Mouse (Mus musculus): ENCODE measurements around the gene Hspb1. TPM values are rescaled to one million over a fixed set of nuclear protein-coding genes. Genes with fewer than 3 reads are reported as not detected.

The Hspb1 gene
- polyA plus RNA-seq, 1 experiment from 2014 or later, result 221 TPM

DNA sequence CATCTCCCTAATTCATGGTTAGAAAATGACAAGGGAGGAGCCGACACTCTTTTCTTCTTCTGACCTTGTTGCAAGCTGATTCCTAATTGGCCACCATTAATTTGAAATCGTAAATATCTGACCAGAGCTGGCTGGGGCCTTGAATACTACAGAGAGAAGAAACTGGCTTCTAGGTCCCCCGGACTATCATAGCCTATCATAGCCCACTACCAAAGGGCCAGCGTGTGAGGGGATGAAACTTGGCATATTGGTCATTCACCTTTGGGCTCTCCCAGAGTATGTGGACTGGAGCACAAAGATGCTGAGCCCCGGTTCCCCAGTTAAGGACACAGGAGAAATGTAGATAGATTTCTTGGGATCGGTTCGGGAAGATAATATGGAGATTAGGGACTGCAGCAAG lies 15.3 kb downstream of the Hspb1 start:
- Histone ChIP-seq H3K9me3 (ENCODE audit: control insufficient read depth, low read depth, low read length) (no peaks in the 10 kb centered on the region), H3K27ac (ENCODE audit: low read length) (no peak overlapping the region), H3K4me2 (replicated peaks; ENCODE audit: low read depth, low read length) (peak overlapping the region; percentile 80), H3K27me3 (ENCODE audit: control insufficient read depth, insufficient read depth, low read length) (no peaks in the 10 kb centered on the region), H3K4me3 (ENCODE audit: low read depth, low read length) (peak overlapping the region; percentile 34), H3K36me3 (ENCODE audit: control insufficient read depth, insufficient read depth, low read length) (peaks cover 6% of the 10 kb centered on the region), H3K9ac (replicated peaks; ENCODE audit: low read depth, low read length) (no peak overlapping the region), H3K4me1 (ENCODE audit: control insufficient read depth, insufficient read depth, low read length) (peaks cover 4% of the 10 kb centered on the region; the same call in 1 of the 2 replicates)
- no peak; the same call in 1 of the 2 replicates for ATAC-seq (ENCODE audit: insufficient number of reproducible peaks, insufficient read depth, low FRiP score, low read depth)
- WGBS, result 29% methylated on average over 7 of the region's 7 CpGs

DNA sequence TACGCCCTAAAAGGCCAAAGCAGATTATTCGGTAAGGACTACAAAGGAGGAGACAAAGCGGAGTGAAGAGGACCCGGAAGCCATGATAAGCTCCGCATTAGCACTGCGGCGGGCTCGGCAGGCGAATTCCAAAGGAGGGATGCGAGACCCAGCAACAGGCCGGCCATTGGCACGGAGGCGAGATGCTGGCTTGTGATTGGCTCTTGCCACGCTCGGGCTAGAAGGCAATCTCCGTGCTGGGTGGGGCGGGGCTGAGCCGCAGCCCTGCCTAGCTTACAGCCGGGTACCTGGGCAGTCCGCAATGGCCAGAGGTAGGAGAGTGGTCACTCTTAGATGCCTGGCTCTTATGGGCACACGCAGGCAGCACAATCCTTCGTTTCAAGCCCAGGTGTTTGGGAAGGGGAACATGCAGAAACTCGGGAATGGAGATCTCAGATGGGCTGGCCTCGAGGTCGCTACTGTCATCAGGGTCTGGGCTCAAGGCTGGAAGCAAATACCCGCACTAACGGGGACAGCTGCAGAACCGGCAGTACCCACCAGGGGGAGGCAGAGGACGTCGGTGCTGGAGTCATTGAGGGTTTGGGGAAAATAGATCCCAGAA lies 15.9 kb downstream of the Hspb1 start:
- H3K9me3 ChIP-seq (ENCODE audit: control insufficient read depth, low read depth, low read length), result no peaks in the 10 kb centered on the region
- H3K4me3 ChIP-seq (ENCODE audit: low read depth, low read length), result peak overlapping the region; percentile 34
- H3K27me3 ChIP-seq (ENCODE audit: control insufficient read depth, insufficient read depth, low read length), result no peaks in the 10 kb centered on the region
- peaks cover 9% of the 10 kb centered on the region for H3K36me3 ChIP-seq (ENCODE audit: control insufficient read depth, insufficient read depth, low read length)
- peak; percentile 96 for ATAC-seq (ENCODE audit: insufficient number of reproducible peaks, insufficient read depth, low FRiP score, low read depth)
- WGBS, result 1% methylated on average over 30 of the region's 30 CpGs
- H3K27ac ChIP-seq (ENCODE audit: low read length), result no peak overlapping the region
- peaks cover 4% of the 10 kb centered on the region; the same call in 1 of the 2 replicates for H3K4me1 ChIP-seq (ENCODE audit: control insufficient read depth, insufficient read depth, low read length)
- peak overlapping the region; percentile 80 for H3K4me2 ChIP-seq (replicated peaks; ENCODE audit: low read depth, low read length)
- H3K9ac ChIP-seq (replicated peaks; ENCODE audit: low read depth, low read length), result peak overlapping the region; percentile 22; the same call in 1 of the 2 replicates

DNA sequence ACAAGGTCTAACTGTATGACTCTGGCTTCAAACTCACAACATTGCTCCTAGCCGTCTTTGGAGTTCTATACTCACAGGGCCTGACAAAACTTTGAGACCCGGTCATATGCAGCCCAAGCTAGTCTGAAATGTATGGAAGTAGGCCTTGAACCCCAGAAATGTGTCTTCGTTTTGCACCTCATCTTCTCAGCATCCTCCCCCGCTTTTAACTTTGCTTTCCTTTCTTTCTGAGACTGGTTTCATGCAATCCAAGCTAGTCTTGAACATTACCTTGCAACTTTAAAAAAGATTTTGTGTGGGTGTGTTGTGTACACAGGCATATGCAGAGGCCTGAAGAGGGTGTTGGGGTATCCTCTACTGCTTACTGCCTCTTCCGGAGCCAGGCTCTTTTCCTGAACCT lies 16.5 kb downstream of the Hspb1 start:
- H3K9me3 ChIP-seq (ENCODE audit: control insufficient read depth, low read depth, low read length), result no peaks in the 10 kb centered on the region
- no peaks in the 10 kb centered on the region for H3K27me3 ChIP-seq (ENCODE audit: control insufficient read depth, insufficient read depth, low read length)
- no peak for ATAC-seq (ENCODE audit: insufficient number of reproducible peaks, insufficient read depth, low FRiP score, low read depth)
- peaks cover 4% of the 10 kb centered on the region; the same call in 1 of the 2 replicates for H3K4me1 ChIP-seq (ENCODE audit: control insufficient read depth, insufficient read depth, low read length)
- H3K4me3 ChIP-seq (ENCODE audit: low read depth, low read length), result peak overlapping the region; percentile 34; the same call in 1 of the 2 replicates
- H3K36me3 ChIP-seq (ENCODE audit: control insufficient read depth, insufficient read depth, low read length), result peaks cover 15% of the 10 kb centered on the region
- 65% methylated on average over 5 of the region's 5 CpGs for WGBS
- H3K9ac ChIP-seq (replicated peaks; ENCODE audit: low read depth, low read length), result no peak overlapping the region
- no peak overlapping the region for H3K27ac ChIP-seq (ENCODE audit: low read length)
- H3K4me2 ChIP-seq (replicated peaks; ENCODE audit: low read depth, low read length), result peak overlapping the region; percentile 80; the same call in 1 of the 2 replicates

DNA sequence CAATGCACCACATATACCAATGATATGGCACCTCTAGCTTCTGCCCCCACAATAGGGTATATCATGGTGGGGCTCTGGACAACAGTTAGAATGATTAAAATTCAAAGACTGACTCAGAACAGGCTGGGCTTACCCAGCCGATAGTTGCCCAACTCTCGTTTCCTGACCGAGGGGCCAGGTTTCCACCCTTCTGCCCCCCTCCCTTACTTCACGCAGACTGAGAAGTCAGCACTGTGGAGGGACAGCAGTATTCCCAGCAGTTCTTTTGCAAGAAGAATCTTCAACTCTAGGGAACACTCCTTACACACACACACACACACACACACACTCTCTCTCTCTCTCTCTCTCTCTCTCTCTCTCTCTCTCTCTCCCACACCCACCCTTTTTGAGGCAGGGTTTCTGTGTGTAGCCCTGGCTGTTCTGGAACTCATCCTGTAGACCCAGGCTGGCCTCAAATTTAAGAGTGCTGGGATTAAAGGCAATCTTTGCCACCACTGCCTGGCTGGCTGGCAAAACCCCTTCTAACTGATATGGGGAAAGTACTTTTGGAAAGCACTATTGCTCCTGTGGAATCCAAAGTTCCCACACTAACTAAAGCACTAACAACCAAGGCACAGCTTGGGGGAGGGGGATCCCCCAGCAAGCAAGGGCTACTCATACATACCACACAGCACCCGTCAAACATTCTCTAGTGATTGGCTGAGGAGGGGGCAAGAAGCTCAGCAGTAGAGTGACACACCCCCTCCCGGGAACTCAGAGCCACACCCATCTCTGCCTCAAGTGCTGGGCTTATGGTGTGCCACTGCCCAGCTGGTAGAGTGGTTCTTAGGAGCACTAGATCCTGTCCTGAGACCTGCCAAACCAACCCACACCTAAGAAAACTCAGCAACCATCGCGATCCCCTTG lies 17.9 kb downstream of the Hspb1 start:
- Histone ChIP-seq H3K36me3 (ENCODE audit: control insufficient read depth, insufficient read depth, low read length) (peaks cover 27% of the 10 kb centered on the region), H3K4me1 (ENCODE audit: control insufficient read depth, insufficient read depth, low read length) (peaks cover 4% of the 10 kb centered on the region; the same call in 1 of the 2 replicates), H3K27me3 (ENCODE audit: control insufficient read depth, insufficient read depth, low read length) (no peaks in the 10 kb centered on the region), H3K4me2 (replicated peaks; ENCODE audit: low read depth, low read length) (no peak overlapping the region), H3K27ac (ENCODE audit: low read length) (no peak overlapping the region), H3K4me3 (ENCODE audit: low read depth, low read length) (no peak overlapping the region), H3K9me3 (ENCODE audit: control insufficient read depth, low read depth, low read length) (no peaks in the 10 kb centered on the region), H3K9ac (replicated peaks; ENCODE audit: low read depth, low read length) (no peak overlapping the region)
- WGBS, result 54% methylated on average over 8 of the region's 8 CpGs
- ATAC-seq (ENCODE audit: insufficient number of reproducible peaks, insufficient read depth, low FRiP score, low read depth), result no peak

DNA sequence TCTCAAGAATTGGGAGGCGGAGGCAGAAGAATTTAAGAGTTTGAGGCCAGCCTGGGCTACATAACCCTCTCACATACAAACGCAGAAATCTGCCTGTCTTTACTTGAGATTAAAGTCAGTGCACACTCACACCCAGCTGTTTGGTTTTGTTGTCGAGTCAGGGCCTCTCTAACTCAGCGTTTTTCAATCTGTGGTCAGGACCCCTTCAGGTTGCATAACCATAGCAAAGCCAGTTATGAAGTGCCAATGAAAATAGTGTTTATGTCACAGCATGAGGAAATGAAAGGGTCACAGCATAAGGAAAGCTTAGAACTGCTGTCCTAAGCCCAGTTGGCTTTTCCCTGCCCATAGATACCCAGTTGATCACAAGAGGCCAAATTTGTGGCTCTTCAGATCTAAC lies 19.1 kb downstream of the Hspb1 start:
- H3K27me3 ChIP-seq (ENCODE audit: control insufficient read depth, insufficient read depth, low read length), result no peaks in the 10 kb centered on the region
- H3K9me3 ChIP-seq (ENCODE audit: control insufficient read depth, low read depth, low read length), result no peaks in the 10 kb centered on the region
- no peak for ATAC-seq (ENCODE audit: insufficient number of reproducible peaks, insufficient read depth, low FRiP score, low read depth)
- no peak overlapping the region for H3K4me3 ChIP-seq (ENCODE audit: low read depth, low read length)
- peaks cover 4% of the 10 kb centered on the region; the same call in 1 of the 2 replicates for H3K4me1 ChIP-seq (ENCODE audit: control insufficient read depth, insufficient read depth, low read length)
- 79% methylated on average over 4 of the region's 4 CpGs for WGBS
- peaks cover 40% of the 10 kb centered on the region for H3K36me3 ChIP-seq (ENCODE audit: control insufficient read depth, insufficient read depth, low read length)
- H3K27ac ChIP-seq (ENCODE audit: low read length), result no peak overlapping the region
- H3K9ac ChIP-seq (replicated peaks; ENCODE audit: low read depth, low read length), result no peak overlapping the region
- no peak overlapping the region for H3K4me2 ChIP-seq (replicated peaks; ENCODE audit: low read depth, low read length)

DNA sequence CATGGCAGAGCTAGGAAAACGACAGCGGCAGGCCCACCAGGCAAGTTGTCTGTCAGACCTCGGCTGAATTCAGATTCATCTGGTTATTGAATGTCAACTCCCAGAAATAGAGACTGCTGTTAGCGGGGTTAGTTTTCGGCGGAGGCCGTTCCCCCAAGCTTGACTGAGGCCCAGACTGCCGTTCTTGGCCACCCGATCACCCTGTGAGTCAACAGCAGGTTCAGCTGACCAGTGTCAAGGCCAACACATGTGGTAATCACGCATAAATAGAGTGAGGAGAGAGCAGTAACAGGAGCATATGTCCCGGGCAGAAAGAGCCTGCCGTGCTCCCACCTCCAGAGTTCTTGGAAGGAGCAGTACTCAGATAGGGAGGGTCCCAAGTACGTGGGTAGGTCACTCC lies 19.5 kb downstream of the Hspb1 start:
- 79% methylated on average over 13 of the region's 13 CpGs for WGBS
- H3K9ac ChIP-seq (replicated peaks; ENCODE audit: low read depth, low read length), result no peak overlapping the region

DNA sequence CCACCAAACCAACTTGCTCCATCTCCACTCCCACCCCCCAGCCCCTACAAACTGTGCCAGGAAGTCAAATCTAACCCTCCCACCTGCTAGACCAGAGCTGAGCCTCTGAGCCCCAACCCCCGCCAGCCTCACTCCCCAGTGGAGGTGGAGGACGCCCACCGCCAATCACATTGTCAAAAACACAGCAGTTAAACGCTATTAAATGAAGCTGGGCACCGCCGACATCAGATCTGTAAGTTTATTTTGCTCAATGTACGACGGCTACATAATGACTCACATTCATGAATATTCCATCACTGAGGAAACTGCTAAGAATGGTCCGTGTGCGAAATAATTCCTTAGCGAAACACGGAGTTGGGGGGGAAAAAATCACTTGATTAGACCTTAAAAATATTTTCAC lies 20.5 kb downstream of the Hspb1 start:
- Histone ChIP-seq H3K27me3 (ENCODE audit: control insufficient read depth, insufficient read depth, low read length) (no peaks in the 10 kb centered on the region), H3K9me3 (ENCODE audit: control insufficient read depth, low read depth, low read length) (no peaks in the 10 kb centered on the region), H3K4me2 (replicated peaks; ENCODE audit: low read depth, low read length) (no peak overlapping the region), H3K36me3 (ENCODE audit: control insufficient read depth, insufficient read depth, low read length) (peaks cover 43% of the 10 kb centered on the region), H3K4me1 (ENCODE audit: control insufficient read depth, insufficient read depth, low read length) (peaks cover 4% of the 10 kb centered on the region; the same call in 1 of the 2 replicates), H3K9ac (replicated peaks; ENCODE audit: low read depth, low read length) (no peak overlapping the region), H3K4me3 (ENCODE audit: low read depth, low read length) (no peak overlapping the region), H3K27ac (ENCODE audit: low read length) (no peak overlapping the region)
- 86% methylated on average over 12 of the region's 12 CpGs for WGBS
- no peak for ATAC-seq (ENCODE audit: insufficient number of reproducible peaks, insufficient read depth, low FRiP score, low read depth)

More for the DNA sequence above, 19.5 kb downstream of the Hspb1 start:
- ATAC-seq (ENCODE audit: insufficient number of reproducible peaks, insufficient read depth, low FRiP score, low read depth), result no peak
- Histone ChIP-seq H3K9me3 (ENCODE audit: control insufficient read depth, low read depth, low read length) (no peaks in the 10 kb centered on the region), H3K4me3 (ENCODE audit: low read depth, low read length) (no peak overlapping the region), H3K4me1 (ENCODE audit: control insufficient read depth, insufficient read depth, low read length) (peaks cover 4% of the 10 kb centered on the region; the same call in 1 of the 2 replicates), H3K36me3 (ENCODE audit: control insufficient read depth, insufficient read depth, low read length) (peaks cover 43% of the 10 kb centered on the region), H3K27me3 (ENCODE audit: control insufficient read depth, insufficient read depth, low read length) (no peaks in the 10 kb centered on the region), H3K27ac (ENCODE audit: low read length) (no peak overlapping the region), H3K4me2 (replicated peaks; ENCODE audit: low read depth, low read length) (no peak overlapping the region)

DNA sequence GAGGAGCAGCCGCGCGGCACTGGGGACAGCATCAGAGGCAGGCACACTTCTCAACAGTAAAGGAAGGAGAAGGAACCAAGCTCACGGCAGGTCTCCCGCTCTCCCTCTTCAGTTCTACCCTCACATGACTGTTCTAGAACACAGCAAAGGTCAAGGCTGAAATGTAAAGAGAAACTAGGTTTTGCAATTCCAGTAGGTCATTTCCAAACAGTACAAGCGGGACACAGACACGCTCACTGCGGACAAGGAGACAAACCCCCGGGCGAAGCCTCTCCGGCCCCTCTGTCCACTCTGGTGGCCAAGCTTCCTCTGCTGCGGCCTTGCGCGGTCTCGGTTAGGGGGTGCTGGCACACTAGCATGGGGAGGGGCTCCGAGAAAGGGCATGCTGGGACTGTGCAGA lies 21.3 kb downstream of the Hspb1 start:
- Histone ChIP-seq H3K36me3 (ENCODE audit: control insufficient read depth, insufficient read depth, low read length) (peaks cover 43% of the 10 kb centered on the region), H3K27ac (ENCODE audit: low read length) (no peak overlapping the region), H3K9me3 (ENCODE audit: control insufficient read depth, low read depth, low read length) (no peaks in the 10 kb centered on the region), H3K4me1 (ENCODE audit: control insufficient read depth, insufficient read depth, low read length) (peaks cover 4% of the 10 kb centered on the region; the same call in 1 of the 2 replicates), H3K4me2 (replicated peaks; ENCODE audit: low read depth, low read length) (no peak overlapping the region), H3K4me3 (ENCODE audit: low read depth, low read length) (no peak overlapping the region), H3K27me3 (ENCODE audit: control insufficient read depth, insufficient read depth, low read length) (no peaks in the 10 kb centered on the region), H3K9ac (replicated peaks; ENCODE audit: low read depth, low read length) (no peak overlapping the region)
- 92% methylated on average over 16 of the region's 16 CpGs for WGBS
- no peak for ATAC-seq (ENCODE audit: insufficient number of reproducible peaks, insufficient read depth, low FRiP score, low read depth)
